Mouse (Mus musculus): ENCODE measurements around the gene Rnaseh2a.

GRCm38 (mm10) chr8:84936962-84937546 is 32.5 kb downstream of the Rnaseh2a start, which contains the start of gene Mast1:
- TF ChIP-seq CTCF (IDR thresholded peaks at IDR 0.05; ENCODE audit: borderline replicate concordance, insufficient read depth, low read length) = peak; percentile 45
- TF ChIP-seq POLR2A (IDR thresholded peaks at IDR 0.05; ENCODE audit: low read depth, low read length) = no peak

Data from embryonic fibroblast, embryonic 13.5 days (primary cell).